In genomic region chr17:29963730-29964259, GRCm38 (mm10) we compare ENCODE assay signal across 8 mouse cellular contexts. TPM values are rescaled to one million over a fixed set of nuclear protein-coding genes. Genes with fewer than 3 reads are reported as not detected.
DNase-seq lines count a peak whose midpoint lies in the region; ATAC-seq and TF ChIP-seq lines count a peak whose summit lies in the region.

No protein-coding gene starts in this region.

- peak; percentile 39 to 76 for DNase-seq in adrenal gland, adult (ENCODE audit: inconsistent age in 2 of 2, low spot score in 1 of 2)
- DNase-seq in adrenal gland, postnatal 4 days (ENCODE audit: low spot score in 2 of 2) = no peak
- peak; percentile 46 to 53 for DNase-seq in B cell, adult 2 months
- peak; percentile 27 for DNase-seq in midbrain, postnatal 0 days (ENCODE audit: low spot score)
- no peak for DNase-seq in cerebellum, postnatal 36 days
- no peak for DNase-seq in layer of hippocampus, postnatal 36 days

- H3K9ac ChIP-seq in embryonic facial prominence, embryonic 12.5 days = 0 out of 2 replicates have a peak overlapping the region, but pooled peaks have one; percentile 8
- no peak overlapping the region; the same call in 1 of the 2 replicates for H3K9ac ChIP-seq in intestine, embryonic 15.5 days
- no peak overlapping the region for H3K9ac ChIP-seq in midbrain, postnatal 0 days (replicated peaks; ENCODE audit: low read length, poor library complexity, severe bottlenecking)

- H3K4me1 ChIP-seq in embryonic facial prominence, embryonic 12.5 days = peaks cover 27% of the 10 kb centered on the region
- peaks cover 17% of the 10 kb centered on the region for H3K4me1 ChIP-seq in intestine, embryonic 15.5 days (replicated peaks)
- H3K4me1 ChIP-seq in midbrain, postnatal 0 days (ENCODE audit: insufficient read depth, low read length) = peaks cover 9% of the 10 kb centered on the region; the same call in 1 of the 2 replicates

- TF ChIP-seq CTCF in midbrain, postnatal 0 days (IDR thresholded peaks at IDR 0.05) = peak; percentile 31; the same call in 1 of the 2 replicates

- no peaks in the 10 kb centered on the region for H3K36me3 ChIP-seq in embryonic facial prominence, embryonic 12.5 days
- H3K36me3 ChIP-seq in intestine, embryonic 15.5 days = no peaks in the 10 kb centered on the region
- no peaks in the 10 kb centered on the region for H3K36me3 ChIP-seq in midbrain, postnatal 0 days (ENCODE audit: insufficient read depth, low read length)

- 3% methylated on average over 11 of the region's 11 CpGs for WGBS in embryonic facial prominence, embryonic 12.5 days
- 5% methylated on average over 11 of the region's 11 CpGs for WGBS in intestine, embryonic 15.5 days
- 8% methylated on average over 11 of the region's 11 CpGs for WGBS in midbrain, postnatal 0 days

- ATAC-seq in embryonic facial prominence, embryonic 12.5 days (ENCODE audit: insufficient number of reproducible peaks, insufficient read depth, low FRiP score, low TSS enrichment) = peak; percentile 37; the same call in 1 of the 2 replicates
- ATAC-seq in intestine, embryonic 15.5 days = peak; percentile 81
- ATAC-seq in midbrain, postnatal 0 days (ENCODE audit: low FRiP score) = 0 out of 2 replicates have a peak, but pooled peaks have one; percentile 10

- H3K9me3 ChIP-seq in embryonic facial prominence, embryonic 12.5 days = 0 out of 2 replicates have a peak, but pooled peaks cover 4% of the 10 kb centered on the region
- H3K9me3 ChIP-seq in intestine, embryonic 15.5 days = no peaks in the 10 kb centered on the region
- no peaks in the 10 kb centered on the region for H3K9me3 ChIP-seq in midbrain, postnatal 0 days (ENCODE audit: low read length)

- peak overlapping the region; percentile 45 for H3K4me2 ChIP-seq in embryonic facial prominence, embryonic 12.5 days (replicated peaks)
- peak overlapping the region; percentile 55 for H3K4me2 ChIP-seq in intestine, embryonic 15.5 days (replicated peaks)
- peak overlapping the region; percentile 18; the same call in 1 of the 2 replicates for H3K4me2 ChIP-seq in midbrain, postnatal 0 days (ENCODE audit: low read depth, low read length, poor library complexity, severe bottlenecking)

- peak overlapping the region; percentile 18; the same call in 1 of the 2 replicates for H3K4me3 ChIP-seq in embryonic facial prominence, embryonic 12.5 days
- H3K4me3 ChIP-seq in intestine, embryonic 15.5 days (replicated peaks) = peak overlapping the region; percentile 18
- no peak overlapping the region for H3K4me3 ChIP-seq in midbrain, postnatal 0 days (ENCODE audit: low read depth, low read length)

- H3K27me3 ChIP-seq in embryonic facial prominence, embryonic 12.5 days = peaks cover 27% of the 10 kb centered on the region
- H3K27me3 ChIP-seq in intestine, embryonic 15.5 days (replicated peaks) = no peaks in the 10 kb centered on the region; the same call in 1 of the 2 replicates
- H3K27me3 ChIP-seq in midbrain, postnatal 0 days (ENCODE audit: insufficient read depth, low read length) = peaks cover 3% of the 10 kb centered on the region; the same call in 1 of the 2 replicates

- no peak overlapping the region for H3K27ac ChIP-seq in embryonic facial prominence, embryonic 12.5 days
- H3K27ac ChIP-seq in intestine, embryonic 15.5 days = no peak overlapping the region
- H3K27ac ChIP-seq in midbrain, postnatal 0 days (ENCODE audit: low read depth, low read length) = no peak overlapping the region

RNA-seq across cellular contexts. Expression of gene Mdga1, which starts 6.1 kb away (rescaled TPM):
- 1 to 10 TPM; 3.1 to 6.8 TPM for total RNA-seq in adrenal gland, postnatal 4 days (2021)
- 2.4 and 4.0 TPM in 2 replicates for polyA plus RNA-seq in embryonic facial prominence, embryonic 12.5 days (2016; fragmentation: Nextera tagmentation; extraction: Ambion mirVana)
- 1.5 and 2.1 TPM in 2 replicates for polyA plus RNA-seq in intestine, embryonic 15.5 days (2015; fragmentation: Nextera tagmentation; extraction: Ambion mirVana)
- 64.7 and 81.3 TPM in 2 replicates for total RNA-seq in midbrain, postnatal 0 days (2014; rRNA removed)
- 12.7 and 16.9 TPM in 2 replicates for polyA plus RNA-seq in midbrain, postnatal 0 days (2015; fragmentation: Nextera tagmentation; extraction: Ambion mirVana)
- 10 to 100 TPM; 65.5 to 73.2 TPM for total RNA-seq in layer of hippocampus, postnatal 36 days (2021)

RNA-seq across cellular contexts. Expression of gene Zfand3, which starts 40.7 kb away (rescaled TPM):
- 100 to 1,000 TPM; 140 to 145 TPM for total RNA-seq in adrenal gland, postnatal 4 days (2021)
- polyA plus RNA-seq in embryonic facial prominence, embryonic 12.5 days (2016; fragmentation: Nextera tagmentation; extraction: Ambion mirVana) = 68.1 and 70.3 TPM in 2 replicates
- polyA plus RNA-seq in intestine, embryonic 15.5 days (2015; fragmentation: Nextera tagmentation; extraction: Ambion mirVana) = 43.0 and 47.5 TPM in 2 replicates
- 72.2 and 90.9 TPM in 2 replicates for total RNA-seq in midbrain, postnatal 0 days (2014; rRNA removed)
- polyA plus RNA-seq in midbrain, postnatal 0 days (2015; fragmentation: Nextera tagmentation; extraction: Ambion mirVana) = 41.3 and 45.2 TPM in 2 replicates
- 100 to 1,000 TPM; 113 to 117 TPM for total RNA-seq in layer of hippocampus, postnatal 36 days (2021)

Comparison
In these comparisons a context has a peak if more than half of its experiments do, and no peak if none do; other contexts are left out.
1. DNase-seq: peak in adrenal gland, adult (2 of 2), B cell, adult 2 months (2 of 2) and midbrain, postnatal 0 days (single experiment); none in adrenal gland, postnatal 4 days (0 of 2), cerebellum, postnatal 36 days (0 of 2) and layer of hippocampus, postnatal 36 days (0 of 2).
2. ATAC-seq: peak in every context shown above with its lines; median percentile 81 in intestine, embryonic 15.5 days; 37 in embryonic facial prominence, embryonic 12.5 days; 10 in midbrain, postnatal 0 days.
3. Peak in every context shown above with its lines, with median percentiles within 50 percentile points of each other: H3K4me2 ChIP-seq.